In the genomic region with DNA sequence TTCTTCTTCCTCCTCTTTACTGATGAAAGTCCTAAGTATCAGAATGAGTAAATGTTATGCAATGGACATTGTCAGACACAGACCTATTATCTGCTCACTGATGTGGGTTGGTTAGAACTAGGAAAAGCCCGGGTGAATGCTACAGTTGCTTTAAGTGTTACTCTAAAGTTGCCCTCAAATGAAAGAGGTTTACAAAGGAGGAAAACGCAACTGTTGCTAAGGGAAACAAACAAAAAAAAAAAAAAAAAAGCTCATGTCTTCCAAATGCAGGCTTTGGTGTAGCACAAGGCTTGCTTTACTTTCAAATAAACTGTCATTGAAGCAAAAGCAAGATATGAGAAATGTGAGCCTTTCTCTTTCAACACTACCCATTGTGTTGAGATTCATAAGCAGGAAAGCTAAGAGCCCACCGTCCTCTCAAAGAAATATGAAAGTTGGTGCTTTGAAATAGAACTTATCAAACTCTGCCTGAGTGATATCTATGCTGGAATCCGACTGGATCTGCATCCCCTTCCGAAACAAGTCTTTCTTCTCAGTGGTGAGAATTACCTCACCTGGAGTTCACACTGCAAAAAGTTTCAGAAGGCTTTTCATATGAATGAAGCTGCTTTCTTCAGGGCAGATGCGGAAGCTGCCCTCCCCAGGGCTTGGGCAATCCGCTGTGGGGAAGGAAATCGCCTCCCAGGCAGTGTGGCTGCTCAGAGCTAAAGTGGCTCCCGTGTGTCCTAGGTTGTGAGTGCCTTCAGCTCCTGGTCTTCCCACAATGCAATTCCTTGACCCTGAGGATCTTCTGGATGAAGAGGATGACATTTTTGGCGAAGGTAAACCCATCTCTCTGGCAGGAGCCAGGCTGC, we compare ENCODE assay signal across 12 mouse cellular contexts. TPM values are rescaled to one million over a fixed set of nuclear protein-coding genes. Genes with fewer than 3 reads are reported as not detected.
DNase-seq lines count a peak whose midpoint lies in the region; ATAC-seq and TF ChIP-seq lines count a peak whose summit lies in the region.
"Had no signal": no experiment of that assay in that cellular context is flagged by ENCODE, and none has a peak within 500 bp of the region (broad histone marks: within the 10 kb centered on the region; RNA-seq: fewer than 3 reads in every experiment).

No protein-coding gene starts in this region.

- peaks cover 18% of the 10 kb centered on the region for H3K4me1 ChIP-seq in liver, postnatal 0 days (ENCODE audit: insufficient read depth)
- H3K4me1 ChIP-seq in hindbrain, embryonic 10.5 days (replicated peaks), result peaks cover 23% of the 10 kb centered on the region

- H3K36me3 ChIP-seq in liver, postnatal 0 days (replicated peaks; ENCODE audit: insufficient read depth, low read length), result no peaks in the 10 kb centered on the region
- no peaks in the 10 kb centered on the region for H3K36me3 ChIP-seq in hindbrain, embryonic 10.5 days
- H3K36me3 ChIP-seq: heart, embryonic 13.5 days; kidney, embryonic 15.5 days had no signal

- peak; percentile 25; the same call in 1 of the 2 replicates for TF ChIP-seq EP300 in liver, postnatal 0 days (IDR thresholded peaks at IDR 0.05; ENCODE audit: low read depth)

- H3K9me3 ChIP-seq in liver, postnatal 0 days (ENCODE audit: low read length), result no peaks in the 10 kb centered on the region
- H3K9me3 ChIP-seq in hindbrain, embryonic 10.5 days, result no peaks in the 10 kb centered on the region
- H3K9me3 ChIP-seq: heart, embryonic 13.5 days; kidney, embryonic 15.5 days had no signal

- peak overlapping the region; percentile 45 for H3K4me2 ChIP-seq in liver, postnatal 0 days (ENCODE audit: low read depth, low read length)
- H3K4me2 ChIP-seq: heart, embryonic 13.5 days; kidney, embryonic 15.5 days had no signal

- no peaks in the 10 kb centered on the region for H3K27me3 ChIP-seq in liver, postnatal 0 days (ENCODE audit: insufficient read depth, low read length)
- no peaks in the 10 kb centered on the region; the same call in 1 of the 2 replicates for H3K27me3 ChIP-seq in hindbrain, embryonic 10.5 days (ENCODE audit: insufficient read depth, poor library complexity, severe bottlenecking)
- H3K27me3 ChIP-seq: heart, embryonic 13.5 days; kidney, embryonic 15.5 days had no signal

- H3K4me3 ChIP-seq in liver, postnatal 0 days (ENCODE audit: low read depth, low read length), result peak overlapping the region; percentile 42
- H3K4me3 ChIP-seq in hindbrain, embryonic 10.5 days, result no peak overlapping the region
- H3K4me3 ChIP-seq: erythroblast, embryonic 14.5 days; heart, embryonic 13.5 days; kidney, embryonic 15.5 days had no signal

- intact Hi-C loops in heart, postnatal 25 days (cut with DNase I), result no loop called here

- peak; percentile 31; the same call in 1 of the 2 replicates for ATAC-seq in liver, postnatal 0 days

- WGBS in liver, postnatal 0 days (ENCODE audit: insufficient replicate concordance), result 39% methylated on average over 10 of the region's 10 CpGs
- WGBS in hindbrain, embryonic 10.5 days, result 65% methylated on average over 10 of the region's 10 CpGs

- H3K9ac ChIP-seq in liver, postnatal 0 days (replicated peaks), result peak overlapping the region; percentile 48
- H3K9ac ChIP-seq: heart, embryonic 13.5 days; kidney, embryonic 15.5 days had no signal

- DNase-seq in heart, adult 11 months, result peak; percentile 90
- DNase-seq in heart, postnatal 25 days (ENCODE audit: low spot score), result no peak
- peak; percentile 42 to 45 for DNase-seq in CD8-positive naive resting alpha-beta T cell, adult 2 months (ENCODE audit: low read depth in 2 of 2, low spot score in 2 of 2)
- peak; percentile 52 for DNase-seq in liver, postnatal 0 days
- peak; percentile 79 to 84 for DNase-seq in spleen, postnatal 36 days (ENCODE audit: low spot score in 2 of 2)
- no peak for DNase-seq in hindbrain, embryonic 10.5 days (ENCODE audit: low spot score)
- no peak for DNase-seq in embryo, embryonic 10 days (ENCODE audit: low spot score)
- DNase-seq in frontal cortex, postnatal 25 days (ENCODE audit: low spot score in 2 of 2), result no peak
- DNase-seq: cerebellum, adult 9-10 months had no signal

- peak overlapping the region; percentile 75 for H3K27ac ChIP-seq in liver, postnatal 0 days (ENCODE audit: low read depth)
- no peak overlapping the region for H3K27ac ChIP-seq in hindbrain, embryonic 10.5 days
- H3K27ac ChIP-seq: heart, embryonic 13.5 days; kidney, embryonic 15.5 days had no signal

- TF ChIP-seq CTCF in liver, postnatal 0 days (IDR thresholded peaks at IDR 0.05; ENCODE audit: low read depth), result no peak

RNA-seq across cellular contexts. Expression of gene Ripor2, which starts 32.2 kb away (rescaled TPM):
- 1 to 10 TPM; 5.3 to 7.2 TPM for total RNA-seq in heart, postnatal 25 days (2021)
- polyA plus RNA-seq in liver, postnatal 0 days (2015; fragmentation: Nextera tagmentation; extraction: Ambion mirVana), result 3.7 and 3.8 TPM in 2 replicates
- polyA plus RNA-seq in hindbrain, embryonic 10.5 days (2016; fragmentation: Nextera tagmentation; extraction: Ambion mirVana), result 3.7 and 6.4 TPM in 2 replicates

Comparison
In these comparisons a context has a peak if more than half of its experiments do, and no peak if none do; other contexts are left out.
1. DNase-seq: peak in heart, adult 11 months (single experiment), CD8-positive naive resting alpha-beta T cell, adult 2 months (2 of 2), liver, postnatal 0 days (single experiment) and spleen, postnatal 36 days (2 of 2); none in heart, postnatal 25 days (single experiment), hindbrain, embryonic 10.5 days (single experiment), embryo, embryonic 10 days (single experiment) and frontal cortex, postnatal 25 days (0 of 2).